Mouse (Mus musculus) T-cell, adult 2 months (primary cell): ENCODE data around the gene Srpk2.
A peak's percentile ranks its signal among the peaks of the same experiment; 100 is the strongest.
"Not testable (repeated sequence)": the region's sequence is repeated elsewhere in the genome, so short reads cannot be mapped to it uniquely, and the experiment has no call there.

Experiments
- DNase-seq: peaks from one replicate; pipeline ENCODE4 v3.0.0; 2022; ENCODE audit warnings: low spot score

Gene Srpk2

GRCm38 (mm10) chr5:23672136-23672535, 12.3 kb downstream of the Srpk2 start:
- DNase-seq: no peak

DNA sequence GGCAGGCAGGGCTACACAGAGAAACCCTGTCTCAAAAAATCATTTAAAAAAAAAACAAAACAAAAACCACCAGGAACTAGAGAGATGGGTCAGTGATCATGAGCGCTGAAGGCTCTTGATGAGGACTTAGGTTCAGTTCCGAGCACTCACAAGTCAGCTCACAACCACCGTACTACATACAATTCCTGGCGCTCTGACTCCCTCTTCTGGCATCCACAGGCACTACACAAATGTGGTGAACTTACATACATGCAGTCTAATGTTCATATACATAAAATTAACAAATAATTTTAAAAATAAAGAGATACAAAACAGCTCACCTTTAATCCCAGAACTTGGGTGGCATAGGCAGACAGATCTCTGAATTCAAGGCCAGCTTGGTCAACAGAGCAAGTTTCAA, 13.5 kb downstream of the Srpk2 start:
- peak; percentile 10 for DNase-seq

GRCm38 (mm10) chr5:23665906-23666305, 18.5 kb downstream of the Srpk2 start:
- no peak for DNase-seq

DNA sequence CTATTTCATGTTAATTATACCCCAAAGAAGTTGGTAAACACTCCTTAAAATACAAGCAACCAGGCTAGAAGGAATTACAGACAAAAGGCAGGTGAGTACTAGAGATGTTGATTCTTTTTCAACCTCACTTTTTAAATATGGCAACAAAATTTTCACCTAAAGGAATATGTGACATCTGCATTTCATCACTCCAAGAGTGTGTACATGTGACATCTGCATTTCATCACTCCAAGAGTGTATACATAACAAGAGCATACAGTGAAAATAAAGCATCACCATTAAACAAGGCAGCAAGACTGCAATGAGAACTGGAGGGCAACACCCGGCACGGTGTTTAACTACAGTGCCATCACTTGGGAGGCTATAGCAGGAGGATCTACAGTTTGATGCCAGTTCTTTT, 23.2 kb downstream of the Srpk2 start:
- DNase-seq: no peak

DNA sequence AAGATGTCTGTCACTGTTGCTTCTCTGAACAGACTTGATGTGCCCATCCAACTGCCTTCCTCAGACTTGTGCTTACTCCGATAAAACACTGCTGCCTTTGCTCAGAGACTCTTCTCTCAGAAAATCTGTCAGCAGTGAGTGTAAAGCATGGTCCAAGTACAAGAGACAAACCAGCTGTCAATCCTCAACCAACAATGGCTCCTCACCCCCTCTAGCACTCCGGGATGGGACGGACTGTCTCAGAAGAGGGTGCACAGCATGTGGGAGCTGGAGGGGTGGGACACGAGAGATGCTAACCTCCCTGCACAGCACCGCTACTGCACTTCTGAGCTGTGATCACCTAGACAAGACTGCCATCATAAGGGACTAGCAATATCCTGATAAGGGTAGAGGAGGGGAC, 26.4 kb downstream of the Srpk2 start:
- DNase-seq: no peak

DNA sequence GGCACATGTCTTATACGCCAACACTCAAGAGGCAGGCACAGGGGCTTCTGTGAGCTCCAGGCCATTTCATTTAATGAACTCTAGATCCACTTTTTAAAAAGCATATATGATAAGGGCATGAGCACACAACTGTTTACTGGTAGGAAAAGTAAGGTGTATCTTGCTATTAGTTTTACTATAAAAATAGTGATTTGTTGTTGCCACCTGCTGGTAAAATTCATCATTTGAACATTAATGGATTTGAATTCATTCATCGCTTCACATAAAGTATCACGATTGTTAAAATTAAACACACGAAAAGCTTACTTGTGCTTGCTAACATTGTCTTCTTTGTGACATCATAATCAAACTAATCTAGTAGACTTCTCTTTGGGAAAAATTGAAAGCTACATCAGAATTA, 27.8 kb downstream of the Srpk2 start:
- DNase-seq: no peak

- no peak for DNase-seq
These were observed 29.4 kb downstream of the Srpk2 start for GRCm38 (mm10) chr5:23655030-23655429.

- DNase-seq: no peak
These were observed 32.1 kb downstream of the Srpk2 start for GRCm38 (mm10) chr5:23652326-23652725.

DNA sequence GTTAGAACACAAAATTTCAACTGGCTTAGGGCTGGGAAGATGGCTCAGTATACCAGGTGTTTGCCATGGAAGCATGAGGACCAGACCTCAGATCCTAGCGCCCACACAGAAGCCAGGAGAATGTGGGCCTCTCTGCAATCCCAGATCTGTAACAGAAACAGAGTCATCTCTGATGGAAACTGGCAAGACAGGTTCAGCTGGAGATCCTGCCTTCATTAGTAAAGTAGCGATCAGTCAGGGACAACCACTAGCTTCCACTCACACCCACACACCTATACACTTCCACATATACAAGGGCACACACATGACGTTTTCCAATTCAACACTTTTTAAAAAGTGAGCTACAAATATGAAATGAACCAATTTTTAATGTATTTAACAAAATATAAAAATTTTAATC, 32.6 kb downstream of the Srpk2 start:
- DNase-seq: no peak

DNA sequence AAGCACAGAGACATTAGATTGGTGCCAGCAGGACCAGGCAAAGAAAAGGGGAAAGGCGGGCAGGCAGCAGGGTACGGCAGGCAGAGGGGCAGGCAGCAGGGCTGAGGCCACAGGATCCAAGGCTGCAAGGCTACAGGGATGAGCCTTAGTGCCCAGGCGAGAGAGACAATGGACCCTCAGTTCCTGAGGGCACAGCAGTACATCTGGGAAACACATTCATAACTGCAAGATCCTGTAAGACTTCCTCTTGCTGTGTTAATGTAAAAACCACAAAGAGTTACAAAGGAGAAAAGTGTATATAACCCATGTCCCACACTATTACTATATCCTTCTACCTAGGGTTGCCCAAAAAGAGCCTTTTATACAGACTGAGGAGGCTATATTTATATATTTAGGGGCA, 33.9 kb downstream of the Srpk2 start:
- no peak for DNase-seq

GRCm38 (mm10) chr5:23649246-23649645, 35.2 kb downstream of the Srpk2 start:
- no peak for DNase-seq

GRCm38 (mm10) chr5:23645671-23646070, 38.7 kb downstream of the Srpk2 start:
- peak; percentile 52 for DNase-seq

GRCm38 (mm10) chr5:23639193-23639592, 45.2 kb downstream of the Srpk2 start:
- not testable (repeated sequence) for DNase-seq

DNA sequence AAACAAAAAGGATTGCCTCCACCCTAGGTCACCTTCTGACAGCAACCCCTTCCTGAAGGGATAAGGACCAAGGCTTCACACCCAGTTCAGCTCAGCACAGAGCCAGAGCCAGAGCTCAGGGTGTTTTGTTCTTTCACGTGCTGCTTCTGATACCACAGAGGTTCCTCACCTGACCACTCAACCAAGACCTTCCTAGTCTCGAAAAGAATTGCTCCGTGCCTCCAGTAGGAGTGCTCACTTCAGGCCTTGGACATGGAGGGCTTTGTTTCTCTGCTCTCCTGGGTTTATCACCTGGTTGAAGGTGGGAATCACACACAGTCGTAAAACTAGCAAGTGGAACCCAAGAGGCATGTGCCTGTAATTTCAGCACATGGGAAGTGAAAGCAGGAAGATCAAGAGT, 46.4 kb downstream of the Srpk2 start:
- no peak for DNase-seq

GRCm38 (mm10) chr5:23637337-23637736, 47.1 kb downstream of the Srpk2 start:
- DNase-seq: peak; percentile 63

GRCm38 (mm10) chr5:23631490-23631889, 52.9 kb downstream of the Srpk2 start:
- DNase-seq: peak; percentile 66

- DNase-seq: no peak
These were observed 57.2 kb downstream of the Srpk2 start for GRCm38 (mm10) chr5:23627221-23627620.

DNA sequence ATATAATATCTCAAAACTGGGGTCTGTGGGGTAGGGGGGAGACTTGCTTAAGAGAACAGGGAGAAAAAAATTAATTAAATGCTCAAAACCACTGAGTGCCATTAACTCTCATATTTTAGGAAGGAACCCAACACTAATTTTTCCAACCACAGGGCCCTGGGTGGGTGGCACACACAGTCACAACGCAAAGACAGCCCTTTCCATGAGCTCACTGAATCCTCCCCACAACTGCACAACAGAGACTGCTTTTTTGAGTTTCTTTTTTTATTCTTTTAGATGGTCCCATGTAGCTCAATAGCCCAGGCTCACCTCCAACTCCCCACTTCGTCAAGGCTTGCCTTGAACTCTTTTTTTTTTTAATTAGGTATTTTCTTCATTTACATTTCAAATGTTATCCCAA, 58.2 kb downstream of the Srpk2 start:
- no peak for DNase-seq

DNA sequence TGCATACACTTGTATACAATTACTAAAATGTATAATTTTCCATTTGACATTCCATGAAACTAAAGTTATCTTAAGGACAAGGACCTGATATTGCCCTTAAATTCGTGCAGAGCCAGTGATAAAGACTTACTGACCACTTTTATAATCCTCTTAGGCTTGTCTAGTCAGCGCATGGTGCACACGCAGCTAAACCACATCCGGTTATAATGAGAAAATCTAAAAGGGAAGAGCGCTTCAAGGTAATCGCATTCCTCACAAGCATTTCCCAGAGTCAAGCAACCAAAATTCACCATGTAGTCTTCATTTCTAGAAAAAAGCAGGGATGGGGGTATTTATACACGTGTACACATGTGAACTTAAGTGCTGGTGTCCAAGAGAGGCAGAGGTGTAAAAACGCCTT, 63.8 kb downstream of the Srpk2 start:
- DNase-seq: peak; percentile 21

GRCm38 (mm10) chr5:23618656-23619055, 65.8 kb downstream of the Srpk2 start:
- no peak for DNase-seq

- DNase-seq: peak; percentile 56
These were observed 67.4 kb downstream of the Srpk2 start for GRCm38 (mm10) chr5:23617104-23617415.

DNA sequence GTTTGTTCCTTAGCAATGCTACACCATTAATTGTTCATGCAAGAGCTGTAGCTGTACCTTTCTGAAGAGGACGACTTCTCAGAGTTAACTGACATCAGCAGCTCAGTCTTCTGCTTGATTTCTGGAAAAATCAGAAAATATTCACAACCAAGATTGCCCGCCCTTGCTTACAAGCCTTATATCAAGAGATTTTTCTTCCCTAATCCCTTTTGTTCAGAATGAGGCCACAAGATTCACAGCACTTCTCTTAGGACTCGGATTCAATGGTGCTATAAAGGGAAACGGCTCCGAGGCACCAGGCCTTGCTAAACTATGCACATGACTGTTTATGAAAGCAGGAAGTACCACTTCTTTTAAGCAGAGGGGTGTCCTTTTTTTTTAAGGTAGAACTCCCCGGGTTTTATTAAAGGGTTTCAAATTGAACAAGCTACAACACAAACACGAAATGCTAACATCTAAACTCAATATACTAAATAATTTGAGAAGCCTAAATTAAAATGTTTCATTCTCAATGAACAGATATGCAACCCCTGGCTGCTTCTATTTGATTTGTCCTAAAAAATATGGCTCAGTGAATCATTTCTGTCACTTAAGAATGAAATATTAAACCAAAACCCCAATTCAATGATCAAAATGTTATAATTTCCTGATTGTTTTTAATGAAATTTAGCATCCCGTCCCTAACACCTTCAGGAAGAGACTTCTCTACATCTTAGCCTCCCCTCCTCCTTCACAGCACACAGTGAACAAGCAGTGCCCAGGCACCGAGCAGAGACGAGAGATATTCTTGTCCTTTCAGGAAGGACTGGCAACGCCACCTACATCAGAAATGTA, 67.9 kb downstream of the Srpk2 start:
- peak; percentile 49 for DNase-seq

- DNase-seq: no peak
These were observed 68.7 kb downstream of the Srpk2 start for GRCm38 (mm10) chr5:23615586-23616269.

- DNase-seq: no peak
These were observed 71.6 kb downstream of the Srpk2 start for GRCm38 (mm10) chr5:23612856-23613255.
